Mouse (Mus musculus): ENCODE results near the gene Elmo3. TPM values are rescaled to one million over a fixed set of nuclear protein-coding genes. Genes with fewer than 3 reads are reported as not detected.
"Not testable (repeated sequence)": the region's sequence is repeated elsewhere in the genome, so short reads cannot be mapped to it uniquely, and the experiment has no call there.

Gene Elmo3
- polyA plus RNA-seq, 1 experiment from 2014 or later: 1.1 TPM

DNA sequence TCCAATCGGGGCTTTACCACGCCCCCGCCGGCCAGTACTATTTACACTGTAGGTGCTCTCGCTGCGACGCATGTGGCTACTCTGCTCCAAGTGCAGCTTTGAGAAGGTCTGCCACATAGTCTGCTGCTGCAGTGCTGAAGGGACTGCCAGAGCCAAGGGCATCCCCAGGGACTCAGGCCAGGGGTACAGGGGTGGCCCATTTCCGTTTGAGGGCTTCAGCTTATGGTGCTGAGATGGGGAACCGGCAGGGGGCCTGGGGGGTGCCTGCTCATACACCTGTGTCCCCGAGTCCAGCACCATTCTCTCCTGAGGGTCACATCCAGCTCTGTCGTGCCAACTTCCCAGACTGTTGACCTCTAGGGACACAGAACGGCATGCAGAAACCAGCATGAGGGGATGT, 19.9 kb upstream of the Elmo3 start:
- H3K36me3 ChIP-seq (ENCODE audit: control insufficient read depth, insufficient read depth, low read length): peaks cover 44% of the 10 kb centered on the region
- H3K4me1 ChIP-seq (ENCODE audit: control insufficient read depth, insufficient read depth, low read length): peaks cover 39% of the 10 kb centered on the region
- no peak overlapping the region for H3K27ac ChIP-seq (replicated peaks; ENCODE audit: low read depth, low read length)
- H3K4me2 ChIP-seq (ENCODE audit: low read length): peak overlapping the region; percentile 17; the same call in 1 of the 2 replicates
- H3K27me3 ChIP-seq (ENCODE audit: control insufficient read depth, insufficient read depth, low read length): peaks cover 3% of the 10 kb centered on the region; the same call in 1 of the 2 replicates
- no peak overlapping the region for H3K9ac ChIP-seq (replicated peaks; ENCODE audit: low read length)
- WGBS: 52% methylated on average over 12 of the region's 12 CpGs
- no peaks in the 10 kb centered on the region for H3K9me3 ChIP-seq (ENCODE audit: control insufficient read depth, low read length)
- no peak for ATAC-seq (ENCODE audit: low FRiP score, low TSS enrichment)
- DNase-seq: no peak
- no peak overlapping the region for H3K4me3 ChIP-seq (replicated peaks; ENCODE audit: low read depth, low read length)

DNA sequence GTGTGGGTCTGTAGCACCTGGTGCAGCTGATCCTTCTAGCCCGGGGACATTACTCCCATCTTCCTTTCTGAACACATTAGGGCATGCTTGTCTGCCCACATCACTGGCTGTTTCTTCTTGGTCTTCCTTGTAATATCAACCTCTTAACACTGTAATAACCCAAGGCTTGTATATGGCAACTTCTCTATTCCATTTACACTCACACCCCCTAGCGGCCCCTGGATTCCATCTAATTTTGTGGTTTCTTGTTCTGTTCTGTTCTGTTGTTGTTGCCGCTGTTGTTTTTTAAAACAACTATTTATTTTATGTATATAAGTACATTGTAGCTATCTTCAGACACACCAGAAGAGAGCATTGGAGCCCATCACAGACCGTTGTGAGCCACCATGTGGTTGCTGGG, 18.5 kb upstream of the Elmo3 start:
- DNase-seq (no peak), ATAC-seq (ENCODE audit: low FRiP score, low TSS enrichment) (no peak)
- no peak overlapping the region for H3K4me3 ChIP-seq (replicated peaks; ENCODE audit: low read depth, low read length)
- peak overlapping the region; percentile 67 for H3K4me2 ChIP-seq (ENCODE audit: low read length)
- no peak overlapping the region for H3K27ac ChIP-seq (replicated peaks; ENCODE audit: low read depth, low read length)
- H3K36me3 ChIP-seq (ENCODE audit: control insufficient read depth, insufficient read depth, low read length): peaks cover 34% of the 10 kb centered on the region
- peak overlapping the region; percentile 20; the same call in 1 of the 2 replicates for H3K9ac ChIP-seq (replicated peaks; ENCODE audit: low read length)
- H3K9me3 ChIP-seq (ENCODE audit: control insufficient read depth, low read length): no peaks in the 10 kb centered on the region
- peaks cover 42% of the 10 kb centered on the region for H3K4me1 ChIP-seq (ENCODE audit: control insufficient read depth, insufficient read depth, low read length)
- peaks cover 10% of the 10 kb centered on the region; the same call in 1 of the 2 replicates for H3K27me3 ChIP-seq (ENCODE audit: control insufficient read depth, insufficient read depth, low read length)
- WGBS: 88% methylated on average over 4 of the region's 4 CpGs

DNA sequence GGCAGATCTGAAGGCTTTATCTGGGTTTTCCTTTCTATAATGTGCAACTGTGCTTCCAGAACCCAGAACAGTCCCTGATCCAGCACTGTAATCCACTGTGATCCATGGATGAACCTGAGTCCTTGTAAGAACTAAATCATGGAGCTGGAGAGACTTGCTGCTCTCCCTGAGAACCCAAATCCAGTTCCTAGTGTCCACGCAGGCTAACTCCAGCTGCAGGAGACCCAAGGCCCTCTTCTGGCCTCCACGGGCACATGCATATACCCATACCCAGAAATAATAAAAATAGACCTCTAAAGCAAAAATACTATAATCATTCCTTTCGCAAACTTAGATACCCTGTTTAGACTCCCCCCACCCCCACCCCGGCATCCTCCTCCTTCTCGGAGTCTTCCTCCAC, 17.2 kb upstream of the Elmo3 start:
- peak overlapping the region; percentile 66 for H3K9ac ChIP-seq (replicated peaks; ENCODE audit: low read length)
- peak overlapping the region; percentile 67 for H3K4me2 ChIP-seq (ENCODE audit: low read length)
- H3K4me3 ChIP-seq (replicated peaks; ENCODE audit: low read depth, low read length): peak overlapping the region; percentile 49
- peaks cover 10% of the 10 kb centered on the region; the same call in 1 of the 2 replicates for H3K27me3 ChIP-seq (ENCODE audit: control insufficient read depth, insufficient read depth, low read length)
- H3K4me1 ChIP-seq (ENCODE audit: control insufficient read depth, insufficient read depth, low read length): peaks cover 42% of the 10 kb centered on the region
- peak overlapping the region; percentile 94 for H3K27ac ChIP-seq (replicated peaks; ENCODE audit: low read depth, low read length)
- DNase-seq (no peak), ATAC-seq (ENCODE audit: low FRiP score, low TSS enrichment) (no peak)
- WGBS: 87% methylated on average over 5 of the region's 5 CpGs
- no peaks in the 10 kb centered on the region for H3K9me3 ChIP-seq (ENCODE audit: control insufficient read depth, low read length)
- peaks cover 20% of the 10 kb centered on the region for H3K36me3 ChIP-seq (ENCODE audit: control insufficient read depth, insufficient read depth, low read length)

DNA sequence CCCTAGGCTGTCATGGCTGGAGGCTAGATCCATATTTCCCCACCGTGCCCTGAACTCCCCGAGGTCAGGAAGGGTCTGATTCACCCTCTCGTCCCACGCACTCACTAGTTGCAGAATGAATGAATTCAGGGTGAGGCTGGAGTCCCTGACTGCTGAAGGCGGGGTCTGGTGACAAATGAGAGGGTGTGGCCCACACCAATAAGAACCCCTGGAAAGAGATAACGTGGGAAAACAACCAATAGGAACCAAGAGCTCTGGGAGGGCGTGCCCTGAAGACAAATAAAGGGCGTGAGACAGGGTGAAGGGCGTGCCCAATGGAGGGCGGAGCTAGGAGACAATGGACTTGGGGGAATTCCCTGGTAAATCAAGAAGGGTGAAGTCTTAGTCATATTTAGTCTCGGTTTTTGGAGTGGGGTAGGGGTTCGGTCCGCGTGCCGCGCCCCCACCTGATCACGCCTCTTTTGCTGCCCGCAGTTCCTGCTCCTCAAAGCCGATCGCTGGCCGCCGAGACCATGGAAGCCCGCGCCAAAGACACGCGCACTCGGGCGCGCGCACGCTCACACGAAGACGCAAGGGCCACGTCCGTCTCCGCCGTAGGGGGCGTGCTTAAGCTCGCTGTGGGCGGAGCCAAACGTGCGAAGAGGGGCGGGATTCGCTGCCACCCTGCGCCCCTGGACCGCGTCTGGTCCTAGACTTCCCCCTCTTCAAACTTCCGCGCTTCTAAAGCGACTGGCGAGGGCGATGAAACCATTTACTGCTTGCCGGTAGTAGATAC, 16.3 kb upstream of the Elmo3 start:
- peak; percentile 93 for ATAC-seq (ENCODE audit: low FRiP score, low TSS enrichment)
- WGBS: under 1% methylated on average over 53 of the region's 53 CpGs
- peaks cover 42% of the 10 kb centered on the region for H3K4me1 ChIP-seq (ENCODE audit: control insufficient read depth, insufficient read depth, low read length)

DNA sequence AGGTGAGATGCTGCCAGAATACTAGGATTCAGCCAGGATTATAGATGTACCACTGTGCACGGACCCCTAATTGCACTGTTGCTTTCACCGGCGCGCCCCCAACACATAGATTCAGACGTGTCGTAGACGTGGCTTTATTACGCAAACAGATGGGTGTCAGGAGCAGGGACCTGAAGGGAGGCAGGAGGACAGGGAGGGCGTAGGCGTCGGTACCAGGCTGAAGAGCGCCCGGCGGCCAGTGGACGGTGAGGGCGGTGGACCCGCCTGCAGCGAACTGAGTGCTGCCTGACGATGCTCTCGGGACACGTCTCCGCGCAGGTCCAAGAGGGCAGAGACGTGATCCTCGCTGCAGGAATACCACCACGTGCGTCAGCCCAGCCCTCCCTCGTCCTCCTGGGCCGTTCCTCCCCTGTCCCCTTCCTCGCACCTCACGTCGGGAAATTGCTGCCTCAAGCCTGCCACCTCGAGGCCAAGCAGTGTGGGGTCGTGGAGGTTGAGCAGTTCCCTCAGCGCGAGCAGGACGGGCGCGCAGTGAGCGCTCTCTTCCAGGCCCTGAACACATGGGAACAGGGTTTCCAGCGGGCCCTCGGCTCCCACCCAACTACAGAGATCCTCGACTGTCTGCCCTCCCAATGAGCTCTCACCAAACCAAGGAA, 15.5 kb upstream of the Elmo3 start, which contains the start of gene 4931428F04Rik:
Gene 4931428F04Rik (minus strand): TSS at position 60 of the 656 bp plus-strand sequence.
- DNase-seq (peak; percentile 76), ATAC-seq (ENCODE audit: low FRiP score, low TSS enrichment) (peak; percentile 43)
- WGBS: 1% methylated on average over 43 of the region's 43 CpGs
- peak within 1 kb of the TSS; percentile 49 for H3K4me3 ChIP-seq (replicated peaks; ENCODE audit: low read depth, low read length)
- H3K9ac ChIP-seq (replicated peaks; ENCODE audit: low read length): peak within 1 kb of the TSS; percentile 66
- peak within 1 kb of the TSS; percentile 67 for H3K4me2 ChIP-seq (ENCODE audit: low read length)
- H3K4me1 ChIP-seq (ENCODE audit: control insufficient read depth, insufficient read depth, low read length): peaks cover 42% of the 10 kb centered on the region
- peaks cover 8% of the 10 kb centered on the region for H3K36me3 ChIP-seq (ENCODE audit: control insufficient read depth, insufficient read depth, low read length)
- peak within 1 kb of the TSS; percentile 94 for H3K27ac ChIP-seq (replicated peaks; ENCODE audit: low read depth, low read length)
- peaks cover 10% of the 10 kb centered on the region; the same call in 1 of the 2 replicates for H3K27me3 ChIP-seq (ENCODE audit: control insufficient read depth, insufficient read depth, low read length)
- H3K9me3 ChIP-seq (ENCODE audit: control insufficient read depth, low read length): no peaks in the 10 kb centered on the region

More for the DNA sequence above, 16.3 kb upstream of the Elmo3 start:
- H3K4me3 ChIP-seq (replicated peaks; ENCODE audit: low read depth, low read length): peak overlapping the region; percentile 49
- H3K27ac ChIP-seq (replicated peaks; ENCODE audit: low read depth, low read length): peak overlapping the region; percentile 94
- peak overlapping the region; percentile 66 for H3K9ac ChIP-seq (replicated peaks; ENCODE audit: low read length)
- H3K9me3 ChIP-seq (ENCODE audit: control insufficient read depth, low read length): no peaks in the 10 kb centered on the region
- H3K27me3 ChIP-seq (ENCODE audit: control insufficient read depth, insufficient read depth, low read length): peaks cover 10% of the 10 kb centered on the region; the same call in 1 of the 2 replicates
- H3K4me2 ChIP-seq (ENCODE audit: low read length): peak overlapping the region; percentile 67
- peak; percentile 100 for DNase-seq
- peaks cover 14% of the 10 kb centered on the region for H3K36me3 ChIP-seq (ENCODE audit: control insufficient read depth, insufficient read depth, low read length)

DNA sequence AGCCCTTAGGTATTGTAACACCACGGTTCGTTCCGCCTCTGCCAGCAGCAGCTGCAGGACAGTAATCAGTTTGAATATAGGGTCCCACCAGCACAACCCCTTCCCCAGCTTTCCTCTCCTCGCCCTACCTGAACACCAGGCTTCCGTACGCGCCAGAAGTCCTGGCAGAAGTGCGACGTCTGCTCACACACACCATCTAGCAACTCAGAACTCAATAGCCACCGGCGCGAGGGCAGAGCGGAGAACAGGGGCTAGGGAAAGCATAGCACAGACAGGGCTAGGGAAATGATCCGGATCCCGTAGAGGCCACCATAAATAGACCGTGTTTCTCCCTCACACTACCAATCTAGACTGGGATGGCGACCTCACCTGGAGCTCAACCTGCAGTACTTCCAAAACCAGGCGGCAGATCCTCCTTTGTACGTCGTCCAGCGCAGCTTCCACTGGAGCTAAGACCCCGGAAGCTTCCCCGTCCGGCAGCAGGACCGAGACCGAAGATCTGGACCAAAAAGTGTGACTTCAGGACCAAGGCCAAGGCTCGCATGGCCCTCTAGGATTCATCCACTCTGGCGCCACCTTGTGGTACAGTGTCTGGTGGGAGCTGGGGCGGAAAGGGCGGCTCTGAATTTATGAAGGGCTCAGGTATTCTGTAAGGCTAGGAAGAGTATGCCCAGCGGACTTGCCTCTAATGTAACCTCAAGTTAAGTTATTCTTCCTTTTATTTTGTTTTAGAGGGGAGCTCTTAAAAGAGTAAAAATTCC, 14.7 kb upstream of the Elmo3 start:
- 4% methylated on average over 31 of the region's 31 CpGs for WGBS

DNA sequence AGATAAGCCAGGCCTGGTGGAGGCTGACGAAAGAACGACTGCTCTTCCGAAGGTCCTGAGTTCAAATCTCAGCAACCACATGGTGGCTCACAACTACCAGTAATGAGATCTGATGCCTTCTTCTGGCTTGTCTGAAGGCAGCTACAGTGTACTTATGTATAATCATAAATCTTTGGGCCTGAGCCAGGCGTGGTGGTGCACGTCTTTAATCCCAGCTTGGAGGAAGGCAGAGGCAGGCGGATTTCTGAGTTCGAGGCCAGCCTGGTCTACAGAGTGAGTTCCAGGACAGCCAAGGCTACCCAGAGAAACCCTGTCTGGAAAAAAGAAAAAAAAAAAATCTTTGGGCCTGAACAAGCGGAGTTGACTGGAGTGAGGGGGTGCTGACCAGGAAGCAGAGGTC, 14.0 kb upstream of the Elmo3 start:
- H3K36me3 ChIP-seq (ENCODE audit: control insufficient read depth, insufficient read depth, low read length); H3K9ac ChIP-seq (replicated peaks; ENCODE audit: low read length); H3K27ac ChIP-seq (replicated peaks; ENCODE audit: low read depth, low read length); DNase-seq; H3K9me3 ChIP-seq (ENCODE audit: control insufficient read depth, low read length); ATAC-seq (ENCODE audit: low FRiP score, low TSS enrichment); H3K4me3 ChIP-seq (replicated peaks; ENCODE audit: low read depth, low read length); H3K27me3 ChIP-seq (ENCODE audit: control insufficient read depth, insufficient read depth, low read length); H3K4me2 ChIP-seq (ENCODE audit: low read length): not testable (repeated sequence)
- H3K4me1 ChIP-seq (ENCODE audit: control insufficient read depth, insufficient read depth, low read length): peaks cover 32% of the 10 kb centered on the region
- 82% methylated on average over 8 of the region's 8 CpGs for WGBS

More for the DNA sequence above, 14.7 kb upstream of the Elmo3 start:
- Histone ChIP-seq H3K27me3 (ENCODE audit: control insufficient read depth, insufficient read depth, low read length) (peaks cover 10% of the 10 kb centered on the region; the same call in 1 of the 2 replicates), H3K4me3 (replicated peaks; ENCODE audit: low read depth, low read length) (peak overlapping the region; percentile 49), H3K36me3 (ENCODE audit: control insufficient read depth, insufficient read depth, low read length) (no peaks in the 10 kb centered on the region), H3K9me3 (ENCODE audit: control insufficient read depth, low read length) (no peaks in the 10 kb centered on the region), H3K27ac (replicated peaks; ENCODE audit: low read depth, low read length) (no peak overlapping the region), H3K4me2 (ENCODE audit: low read length) (peak overlapping the region; percentile 67), H3K9ac (replicated peaks; ENCODE audit: low read length) (peak overlapping the region; percentile 7; the same call in 1 of the 2 replicates), H3K4me1 (ENCODE audit: control insufficient read depth, insufficient read depth, low read length) (peaks cover 38% of the 10 kb centered on the region)
- no peak for ATAC-seq (ENCODE audit: low FRiP score, low TSS enrichment)
- DNase-seq: peak; percentile 90

DNA sequence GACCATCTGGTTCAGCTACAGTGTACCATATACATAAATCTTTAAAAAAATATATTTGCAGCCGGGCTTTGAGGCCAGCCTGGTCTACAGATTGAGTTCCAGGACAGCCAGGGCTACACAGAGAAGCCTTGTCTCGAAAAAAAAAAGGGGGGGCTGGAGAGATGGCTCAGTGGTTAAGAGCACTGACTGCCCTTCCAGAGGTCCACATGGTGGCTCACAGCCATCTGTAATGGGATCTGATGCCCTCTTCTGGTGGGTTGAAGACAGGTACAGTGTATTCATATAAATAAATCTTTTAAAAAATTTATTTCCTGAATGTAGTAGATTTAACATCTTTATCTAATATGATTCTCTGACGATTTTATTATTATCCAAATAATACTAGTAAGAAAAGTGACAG, 13.6 kb upstream of the Elmo3 start:
- not testable (repeated sequence) for H3K4me3 ChIP-seq (replicated peaks; ENCODE audit: low read depth, low read length); H3K9ac ChIP-seq (replicated peaks; ENCODE audit: low read length); DNase-seq; H3K4me2 ChIP-seq (ENCODE audit: low read length); H3K27me3 ChIP-seq (ENCODE audit: control insufficient read depth, insufficient read depth, low read length); H3K36me3 ChIP-seq (ENCODE audit: control insufficient read depth, insufficient read depth, low read length); H3K27ac ChIP-seq (replicated peaks; ENCODE audit: low read depth, low read length); H3K9me3 ChIP-seq (ENCODE audit: control insufficient read depth, low read length); ATAC-seq (ENCODE audit: low FRiP score, low TSS enrichment)
- WGBS: 73% methylated on average over 3 of the region's 3 CpGs
- peaks cover 28% of the 10 kb centered on the region for H3K4me1 ChIP-seq (ENCODE audit: control insufficient read depth, insufficient read depth, low read length)

Data from midbrain, embryonic 14.5 days (tissue).